Comparison of ENCODE assay signal across 21 mouse cellular contexts in genomic region chr9:14568487-14568886, GRCm38 (mm10).
DNase-seq lines count a peak whose midpoint lies in the region.
"Had no signal": no experiment of that assay in that cellular context is flagged by ENCODE, and none has a peak within 500 bp of the region (broad histone marks: within the 10 kb centered on the region; RNA-seq: fewer than 3 reads in every experiment).

No protein-coding gene starts in this region.

- no peaks in the 10 kb centered on the region for H3K27me3 ChIP-seq in megakaryocyte, embryonic 14.5 days (replicated peaks)
- H3K27me3 ChIP-seq: limb, embryonic 12.5 days; liver, embryonic 15.5 days; neural tube, embryonic 13.5 days had no signal

- intact Hi-C loops in left cerebral cortex, postnatal 4 days (cut with DNase I) = no loop called here

- peak overlapping the region; percentile 51 for H3K4me3 ChIP-seq in megakaryocyte, embryonic 14.5 days (replicated peaks)
- H3K4me3 ChIP-seq: gastrocnemius, adult 2 months; left cerebral cortex, adult 2 months; limb, embryonic 12.5 days; liver, embryonic 15.5 days; neural tube, embryonic 13.5 days had no signal

- H3K4me1 ChIP-seq in megakaryocyte, embryonic 14.5 days = peaks cover 58% of the 10 kb centered on the region
- H3K4me1 ChIP-seq: limb, embryonic 12.5 days; liver, embryonic 15.5 days; neural tube, embryonic 13.5 days had no signal

- H3K9me3 ChIP-seq in megakaryocyte, embryonic 14.5 days = peaks cover 12% of the 10 kb centered on the region
- H3K9me3 ChIP-seq: limb, embryonic 12.5 days; liver, embryonic 15.5 days; neural tube, embryonic 13.5 days had no signal

- H3K36me3 ChIP-seq in megakaryocyte, embryonic 14.5 days (replicated peaks; ENCODE audit: low read length) = peaks cover 3% of the 10 kb centered on the region

- peak; percentile 89 for DNase-seq in 416B (ENCODE audit: low read depth)
- peak; percentile 25 for DNase-seq in CD4-positive, CD25-positive, alpha-beta regulatory T cell, adult 2 months (ENCODE audit: low read depth, low spot score)
- DNase-seq in T-cell, adult 2 months (ENCODE audit: low spot score) = peak; percentile 5
- DNase-seq in urinary bladder, postnatal 4 days (ENCODE audit: low spot score in 2 of 2) = no peak
- no peak for DNase-seq in kidney, postnatal 10 days
- no peak for DNase-seq in spleen, adult 18-20 months
- DNase-seq in left cerebral cortex, postnatal 4 days = no peak
- DNase-seq: adrenal gland, postnatal 14 days; cerebellum, adult 11-12 months; cerebellum, postnatal 14 days; gastrocnemius, adult 2 months; heart, postnatal 10 days; kidney, adult 9 months; kidney, postnatal 36 days; right cerebral cortex, adult 18-20 months; thymus, postnatal 36 days had no signal

Comparison
In these comparisons a context has a peak if more than half of its experiments do, and no peak if none do; other contexts are left out.
1. DNase-seq: peak in 416B (single experiment), CD4-positive, CD25-positive, alpha-beta regulatory T cell, adult 2 months (single experiment) and T-cell, adult 2 months (single experiment); none in urinary bladder, postnatal 4 days (0 of 2), kidney, postnatal 10 days (single experiment), spleen, adult 18-20 months (0 of 2) and left cerebral cortex, postnatal 4 days (single experiment).